Mouse (Mus musculus): ENCODE data around the gene Fam20c.

The Fam20c gene

DNA sequence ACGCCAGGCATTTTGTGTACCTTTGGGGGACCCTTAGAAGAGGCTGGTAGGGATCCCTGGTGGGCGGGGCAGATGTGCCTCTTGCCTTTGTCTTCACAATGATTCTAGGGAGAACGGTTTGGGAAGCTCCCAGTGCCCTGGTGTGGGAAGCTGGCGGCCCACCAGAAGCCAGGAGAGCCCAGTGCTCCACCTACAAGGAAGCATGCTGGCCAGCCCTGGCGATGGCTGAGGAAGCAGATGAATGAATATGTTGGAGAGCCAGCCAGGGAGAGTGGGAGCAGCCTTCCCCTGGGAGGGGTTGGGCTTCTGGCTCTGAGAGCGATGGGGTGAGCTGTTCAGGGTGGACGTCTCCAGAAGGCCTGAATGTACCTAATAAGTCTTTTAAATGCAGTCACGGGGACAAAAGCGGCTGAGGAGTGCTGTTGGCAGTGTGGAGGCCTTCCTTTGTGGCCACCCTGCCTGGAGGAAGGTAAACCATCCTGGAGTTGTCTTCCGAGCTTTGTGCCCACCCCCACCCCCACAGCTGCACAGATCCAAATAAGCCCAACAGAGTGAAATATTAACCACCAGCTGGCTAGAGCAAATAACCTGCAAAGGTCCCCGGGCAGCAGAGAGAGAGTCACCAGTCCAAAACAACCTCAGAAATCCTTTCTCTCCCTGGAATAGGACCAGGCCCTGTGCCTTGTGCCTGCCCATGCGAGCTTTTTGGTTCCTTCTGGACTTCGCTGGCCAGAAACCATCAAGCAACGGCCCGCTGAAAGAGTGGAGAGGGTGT lies 2.2 kb downstream of the Fam20c start:
- no peak for DNase-seq (ENCODE audit: low read depth, low spot score)

DNA sequence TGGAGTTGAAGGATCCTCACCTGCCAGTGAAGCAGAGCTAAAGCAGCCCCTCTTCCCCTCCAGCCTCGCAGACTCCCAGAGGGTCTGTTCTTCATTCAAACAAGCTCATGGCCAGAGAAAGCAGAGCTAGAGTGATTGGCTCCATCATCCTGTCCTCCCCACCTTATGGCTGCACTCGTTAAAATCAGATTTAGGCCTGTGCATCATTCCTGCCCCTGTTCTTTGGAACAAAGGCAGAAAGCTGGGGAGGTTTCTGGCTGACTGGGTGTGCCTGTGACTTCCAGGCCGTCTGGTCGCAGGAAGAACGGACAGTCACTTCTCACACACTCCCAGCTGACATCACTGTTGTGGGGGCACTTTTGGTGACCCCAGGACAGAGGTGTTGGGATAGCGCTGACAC lies 2.8 kb downstream of the Fam20c start:
- no peak for DNase-seq (ENCODE audit: low read depth, low spot score)

DNA sequence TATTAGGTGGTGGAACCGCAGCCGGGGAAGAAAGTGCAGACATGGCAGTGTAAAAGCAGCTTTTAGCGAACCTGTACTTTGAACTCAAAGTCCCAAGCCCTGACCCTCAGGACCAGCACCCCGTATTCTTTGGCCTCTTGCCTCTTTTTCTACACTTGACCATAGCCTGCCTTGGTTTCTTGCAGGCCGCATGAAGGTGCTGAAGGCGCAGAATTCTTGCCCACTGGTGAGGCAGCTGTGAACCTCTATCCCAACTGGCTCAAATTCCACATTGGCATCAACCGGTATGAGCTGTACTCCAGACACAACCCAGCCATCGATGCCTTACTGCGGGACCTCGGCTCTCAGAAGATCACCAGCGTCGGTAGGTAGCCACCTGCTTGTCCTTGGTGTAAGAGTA lies 3.3 kb downstream of the Fam20c start:
- no peak for DNase-seq (ENCODE audit: low read depth, low spot score)

DNA sequence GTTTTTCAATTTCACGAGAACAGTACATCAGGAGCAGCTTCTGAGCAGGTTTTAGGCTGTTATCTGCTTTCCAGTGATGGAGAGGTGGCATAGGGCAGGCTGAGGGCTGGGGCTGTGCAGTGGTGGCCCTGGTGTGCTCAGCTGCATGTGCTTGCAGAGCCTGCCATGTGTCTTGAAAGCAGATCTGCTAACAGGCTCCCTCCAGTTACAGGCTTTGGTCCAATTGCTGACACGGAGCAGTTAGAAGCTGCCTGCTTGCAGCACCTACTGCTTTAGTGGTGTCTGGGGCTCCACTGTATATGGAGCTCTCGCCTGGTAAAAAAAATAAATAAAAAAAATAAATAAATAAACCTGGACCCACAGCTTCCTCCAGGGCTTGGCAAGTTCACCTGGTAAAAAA lies 4.2 kb downstream of the Fam20c start:
- no peak for DNase-seq (ENCODE audit: low read depth, low spot score)

DNA sequence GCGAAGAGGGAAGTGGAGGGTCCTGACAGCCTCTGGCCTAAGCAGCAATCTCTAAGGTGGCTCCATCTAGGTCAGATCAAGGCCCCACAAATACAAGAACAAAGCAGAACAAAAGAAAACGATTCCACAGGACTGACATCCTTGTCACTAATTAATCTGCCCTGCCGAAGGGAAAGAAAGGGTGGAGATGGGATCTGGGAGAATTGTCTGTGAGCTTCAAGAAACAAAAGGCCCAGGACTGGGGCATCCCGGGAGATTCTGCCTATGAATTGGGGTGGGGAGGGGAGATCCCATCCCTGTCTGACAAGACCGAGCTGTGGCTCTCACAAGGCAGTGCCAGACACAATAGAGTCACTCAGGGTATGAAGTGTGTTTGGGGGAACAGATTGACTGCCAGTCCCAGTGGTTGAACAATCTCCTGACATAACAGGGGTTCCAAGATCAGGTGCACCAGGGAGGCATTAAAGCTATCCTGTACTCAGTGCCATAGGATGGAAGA lies 7.6 kb downstream of the Fam20c start:
- no peak for DNase-seq (ENCODE audit: low read depth, low spot score)

DNA sequence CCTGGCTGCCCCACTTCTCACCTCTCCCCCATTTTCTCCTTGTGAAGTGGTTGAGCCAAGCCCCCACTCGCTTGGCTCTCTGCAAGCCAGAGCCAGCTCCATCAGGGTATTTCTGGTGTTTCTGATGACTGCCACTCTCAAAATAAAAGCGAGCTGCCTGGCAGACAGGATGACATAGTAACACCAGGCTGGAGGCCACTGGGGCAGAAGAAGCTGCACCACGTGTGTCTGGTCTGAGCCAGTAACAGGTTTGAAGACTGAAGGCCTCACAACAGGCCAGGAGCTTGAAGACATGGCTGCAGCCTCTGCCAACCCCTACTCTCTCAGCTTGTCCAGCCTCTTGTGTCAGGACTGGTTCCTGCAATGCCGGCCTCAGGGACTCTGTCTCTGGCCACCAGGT lies 8.0 kb downstream of the Fam20c start:
- no peak for DNase-seq (ENCODE audit: low read depth, low spot score)

DNA sequence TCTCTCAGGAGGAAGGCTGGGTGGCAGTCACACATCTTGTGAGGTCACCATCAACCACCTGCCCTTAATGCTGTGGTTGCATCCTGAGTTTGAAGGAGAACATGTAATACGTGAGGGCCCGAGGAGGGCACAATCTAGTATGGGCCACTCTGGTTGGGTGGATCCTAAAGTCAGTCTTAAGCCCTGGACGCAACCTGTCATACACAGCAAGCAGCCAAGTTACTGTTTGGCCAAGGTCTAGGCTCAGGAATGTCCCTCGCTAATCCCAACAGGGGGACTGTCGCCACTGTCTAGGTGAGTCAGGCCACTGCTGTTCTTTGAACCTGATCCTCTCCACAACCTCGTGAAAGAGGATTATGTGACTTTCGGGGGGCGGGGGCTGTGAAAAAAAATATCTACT lies 10.3 kb downstream of the Fam20c start:
- no peak for DNase-seq (ENCODE audit: low read depth, low spot score)

DNA sequence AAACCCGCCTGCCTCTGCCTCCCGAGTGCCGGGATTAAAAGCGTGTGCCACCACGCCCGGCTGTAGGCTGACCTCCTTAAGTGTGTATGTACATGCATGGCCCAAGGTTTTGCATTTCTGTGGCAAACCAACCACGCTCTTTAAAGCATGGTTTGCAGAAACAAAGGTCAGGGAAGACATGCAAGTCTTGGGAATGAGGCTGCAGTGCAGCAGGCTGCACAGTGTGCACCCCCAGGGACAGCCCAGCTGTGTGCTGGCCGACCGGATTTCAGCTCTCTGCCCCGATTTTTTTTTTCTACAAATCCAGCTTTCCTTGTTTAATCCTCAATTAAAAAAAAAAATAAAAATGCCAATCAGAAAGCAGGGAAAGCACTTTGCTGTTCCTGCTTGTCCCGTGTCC lies 13.3 kb downstream of the Fam20c start:
- DNase-seq (ENCODE audit: low read depth, low spot score): no peak

DNA sequence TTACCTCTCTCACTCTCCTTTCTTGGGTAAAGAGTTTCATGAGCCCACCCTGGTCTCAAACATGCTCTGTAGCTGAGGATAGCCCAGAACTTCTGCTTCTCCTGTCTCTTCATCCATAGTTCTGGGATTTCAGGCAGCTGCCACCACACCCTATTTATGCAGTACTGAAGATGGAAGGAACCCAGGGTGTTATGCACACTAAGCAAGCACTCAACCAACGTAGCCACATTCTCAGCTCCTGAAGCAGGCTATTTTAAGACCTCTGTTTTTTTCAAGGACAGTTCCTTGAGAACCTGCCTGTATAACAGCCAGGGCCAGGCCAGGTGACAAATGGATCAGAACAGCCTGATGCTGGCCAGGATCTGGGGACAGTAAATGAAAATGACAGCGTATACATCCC lies 14.4 kb downstream of the Fam20c start:
- DNase-seq (ENCODE audit: low read depth, low spot score): no peak

DNA sequence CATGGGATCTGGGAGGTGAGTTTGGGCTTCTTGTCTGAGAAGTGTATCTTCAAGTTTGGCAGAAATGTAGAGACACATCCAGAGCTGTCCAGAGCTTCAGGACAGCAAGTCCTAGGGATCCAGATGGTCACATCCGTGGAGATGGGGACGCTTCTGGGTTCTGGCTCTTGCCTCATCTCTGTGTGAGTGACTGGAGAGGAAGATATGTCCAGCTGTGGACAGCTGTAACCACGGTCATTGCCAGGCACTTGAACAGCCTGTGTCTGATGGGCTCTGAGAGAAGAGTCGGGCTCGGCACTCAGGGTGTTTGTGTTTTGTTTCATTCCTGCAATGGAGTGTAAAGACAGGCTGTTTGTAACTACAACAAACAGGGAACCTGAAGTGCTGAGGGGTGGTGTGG lies 14.8 kb downstream of the Fam20c start:
- DNase-seq (ENCODE audit: low read depth, low spot score): no peak

DNA sequence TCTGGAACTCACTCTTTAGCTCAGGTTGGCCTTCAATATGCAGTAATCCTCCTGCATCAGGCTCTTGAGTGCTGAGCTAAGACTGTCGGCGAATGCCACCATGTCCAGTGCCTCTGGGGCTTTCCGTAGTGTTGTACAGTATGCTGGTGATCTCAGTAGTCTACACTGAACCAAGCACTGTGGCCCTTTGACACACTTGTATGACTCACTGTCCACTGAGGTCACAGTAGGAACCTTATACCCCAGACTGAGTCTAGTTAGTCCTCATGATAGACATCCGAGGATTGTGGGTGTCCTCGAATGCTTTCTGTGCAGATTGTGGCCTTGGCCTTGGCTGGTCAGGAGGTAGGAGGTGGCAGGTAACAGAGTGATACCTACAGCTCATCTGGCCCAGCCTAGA lies 20.8 kb downstream of the Fam20c start:
- DNase-seq (ENCODE audit: low read depth, low spot score): no peak

DNA sequence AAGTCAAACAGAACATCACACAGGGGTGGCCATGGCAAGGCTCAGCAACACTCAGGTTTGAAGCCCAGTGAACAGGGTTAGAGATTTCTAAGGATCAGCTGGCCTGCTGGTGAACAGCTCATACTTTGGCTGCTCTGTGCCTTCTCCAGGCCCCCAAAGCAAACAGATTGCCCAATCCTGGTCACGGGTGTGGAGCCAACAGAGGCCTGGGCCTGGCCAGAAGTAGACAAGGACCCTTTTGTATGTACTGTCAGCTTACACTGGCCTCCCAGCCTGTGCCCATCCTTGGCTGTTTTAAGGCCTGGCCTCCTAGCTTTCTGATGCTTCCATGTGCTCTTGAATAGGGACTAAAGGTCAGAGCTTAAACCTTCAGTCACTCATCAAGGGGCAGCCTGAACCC lies 22.0 kb downstream of the Fam20c start:
- DNase-seq (ENCODE audit: low read depth, low spot score): no peak

DNA sequence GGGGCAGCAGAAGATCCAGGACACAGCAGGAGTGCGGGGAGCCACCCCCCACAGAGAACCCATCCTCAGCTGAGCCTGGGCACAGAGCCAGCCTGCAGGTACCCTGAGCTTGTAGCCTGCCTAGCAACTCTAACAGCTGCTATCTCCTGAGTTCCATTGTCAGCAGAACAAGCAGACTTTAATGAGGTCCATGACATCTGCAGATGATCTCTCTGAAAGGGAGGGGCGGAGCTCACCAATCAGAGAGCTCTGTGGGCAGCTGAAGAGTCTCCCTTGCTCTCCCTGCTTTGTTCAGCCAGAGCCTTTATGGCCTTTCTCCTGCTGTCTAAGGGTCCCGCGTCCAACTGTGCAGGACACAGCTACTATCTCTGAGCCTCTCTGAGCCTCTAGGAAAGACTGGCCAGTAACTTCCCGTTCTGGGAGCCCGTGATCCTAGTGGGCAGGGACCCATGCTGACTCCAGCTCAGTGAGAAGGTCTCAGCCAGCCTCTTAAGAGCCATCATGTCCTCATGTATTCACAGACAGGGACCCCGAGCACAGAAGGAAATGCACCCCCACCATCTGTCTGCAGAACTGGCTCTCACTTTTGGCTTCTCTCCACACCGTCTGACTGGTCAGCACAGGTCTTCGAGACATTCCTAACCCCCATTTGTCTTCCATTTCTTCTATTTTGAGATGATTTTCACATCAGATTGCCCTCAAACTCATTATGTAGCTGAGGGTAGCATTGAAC lies 24.6 kb downstream of the Fam20c start:
- DNase-seq (ENCODE audit: low read depth, low spot score): no peak

DNA sequence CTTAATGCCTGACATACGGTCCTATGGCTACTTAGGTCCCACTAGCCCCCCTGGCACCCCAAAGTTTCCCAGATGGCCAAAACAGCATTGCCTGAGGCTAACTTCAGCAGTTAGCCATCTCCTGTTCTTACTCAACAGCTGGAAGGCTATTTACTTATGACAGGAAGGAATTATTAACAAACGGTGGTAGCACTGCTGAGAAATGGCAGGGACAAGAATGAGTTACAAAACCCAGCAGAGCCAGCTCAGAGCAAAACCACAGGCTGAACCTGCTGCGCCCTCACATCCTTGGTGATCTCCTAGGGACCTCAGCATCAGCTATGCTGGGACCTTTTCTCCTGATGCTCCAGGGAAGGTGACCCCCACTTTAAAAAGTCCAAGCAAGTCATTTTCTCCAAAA lies 25.3 kb downstream of the Fam20c start:
- no peak for DNase-seq (ENCODE audit: low read depth, low spot score)

DNA sequence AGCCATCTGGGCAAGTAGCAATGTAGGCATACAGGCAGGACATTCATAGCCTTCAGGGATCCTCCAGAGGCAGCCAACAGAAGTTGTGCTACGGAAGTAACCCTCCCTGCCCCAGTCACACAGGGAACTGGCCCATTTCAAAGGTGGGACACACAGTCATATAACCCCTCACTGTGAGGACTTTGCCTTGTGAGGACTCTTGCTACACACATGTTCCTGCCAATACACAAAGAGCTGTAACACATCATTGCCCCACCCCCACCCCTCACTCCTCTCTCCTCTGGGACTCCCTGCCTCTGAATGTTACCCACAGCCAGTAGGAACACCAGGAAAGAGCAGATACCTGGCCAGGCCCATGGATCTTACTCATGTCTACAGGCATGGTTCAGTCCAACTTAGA lies 28.4 kb downstream of the Fam20c start:
- DNase-seq (ENCODE audit: low read depth, low spot score): no peak

DNA sequence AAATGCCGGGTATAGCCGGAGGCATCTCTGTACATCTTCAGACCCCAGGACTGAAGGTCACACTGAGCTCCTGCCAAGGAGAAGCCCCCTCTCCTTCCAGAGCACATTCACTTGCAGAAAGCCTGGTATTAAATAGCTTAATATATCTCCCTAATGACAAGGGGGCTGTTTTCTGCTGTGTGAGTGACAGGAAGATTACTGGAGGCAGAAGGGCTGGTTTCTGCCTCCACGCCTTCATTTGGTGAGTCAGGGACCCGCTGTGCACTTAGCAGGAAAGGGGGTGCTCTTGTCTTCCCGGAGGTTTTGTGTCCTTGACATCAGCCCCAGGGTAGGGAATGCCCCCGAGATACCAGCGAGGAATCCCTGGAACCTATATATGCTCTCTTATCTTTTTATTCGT lies 28.9 kb downstream of the Fam20c start:
- no peak for DNase-seq (ENCODE audit: low read depth, low spot score)

DNA sequence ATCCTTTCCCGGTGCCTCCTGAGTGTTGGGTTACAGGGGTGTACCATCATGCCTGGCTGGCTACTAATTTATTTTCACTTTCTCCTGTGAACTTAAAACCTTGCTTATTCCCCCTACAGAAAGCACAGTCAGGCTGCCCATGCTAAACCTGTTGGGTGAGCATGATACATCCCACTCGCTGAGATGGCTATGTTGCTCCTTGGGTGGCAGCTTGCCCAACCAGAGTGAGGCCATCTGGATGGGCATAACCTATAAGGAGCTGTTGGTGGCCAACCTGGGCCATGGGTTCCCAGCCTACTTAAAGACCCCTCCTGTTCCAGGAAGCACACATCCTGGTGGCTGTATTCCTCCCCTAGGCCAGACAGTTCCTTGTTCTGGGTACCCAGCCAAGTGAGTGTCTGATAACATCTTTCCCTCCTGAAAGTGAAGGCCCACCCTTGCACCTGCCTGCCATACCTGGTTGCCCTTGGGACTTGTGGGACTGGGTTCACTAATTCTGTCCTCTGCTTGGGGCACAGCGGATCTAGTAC lies 31.7 kb downstream of the Fam20c start:
- DNase-seq (ENCODE audit: low read depth, low spot score): no peak

DNA sequence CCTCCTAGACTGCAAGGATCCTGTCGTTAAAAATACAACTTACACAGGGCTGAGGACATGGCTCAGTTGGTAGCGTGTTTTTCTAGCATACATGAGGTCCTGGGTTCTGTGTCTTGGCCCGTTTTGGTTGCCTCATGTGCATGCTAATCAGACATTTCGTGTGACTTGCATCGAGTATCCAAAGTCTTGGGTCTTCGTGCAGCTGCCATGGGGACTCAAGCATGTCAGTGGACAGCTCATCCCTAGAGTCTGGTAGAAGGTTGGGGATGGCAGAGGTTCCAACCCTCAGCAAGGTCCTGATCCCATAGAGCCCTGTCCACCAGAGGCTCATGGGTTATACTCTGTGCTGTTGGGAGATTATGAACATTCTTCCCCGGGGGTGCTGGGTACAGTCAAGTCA lies 33.3 kb downstream of the Fam20c start:
- no peak for DNase-seq (ENCODE audit: low read depth, low spot score)

DNA sequence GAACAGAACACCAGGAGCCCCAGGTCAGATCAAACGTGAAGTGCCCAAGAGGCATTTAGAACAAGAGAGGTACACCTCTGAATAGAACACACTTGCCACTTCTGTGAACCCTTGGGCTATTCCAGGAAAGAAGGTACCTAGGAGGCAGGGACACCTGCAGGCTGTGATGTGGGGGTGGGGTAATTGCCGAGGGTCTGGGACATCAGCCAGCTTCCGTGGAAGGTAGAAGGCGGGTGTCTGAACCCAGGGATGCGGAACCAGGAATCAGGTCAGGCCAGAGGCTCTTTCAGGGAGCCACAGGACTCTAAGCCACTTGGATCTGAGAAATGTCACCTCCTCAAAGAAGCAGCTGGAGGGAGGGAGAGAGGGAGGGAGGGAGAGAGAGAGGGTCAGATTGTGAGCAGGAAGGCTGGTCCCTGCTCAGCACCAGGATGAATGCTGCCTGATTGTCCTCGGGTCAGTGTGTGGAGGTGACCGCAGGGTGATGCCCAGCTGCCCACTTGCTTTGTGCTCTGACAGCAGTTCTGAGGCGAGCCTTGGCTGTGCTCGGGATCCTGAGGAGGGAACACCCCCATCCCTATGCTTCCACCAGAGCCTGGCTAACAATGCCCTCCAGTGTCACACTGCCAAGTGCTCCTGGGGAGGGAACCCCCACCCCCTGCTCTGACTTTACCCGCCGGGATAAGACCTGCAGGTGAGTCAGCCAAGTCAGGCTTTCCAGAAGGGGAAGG lies 34.3 kb downstream of the Fam20c start:
- no peak for DNase-seq (ENCODE audit: low read depth, low spot score)

DNA sequence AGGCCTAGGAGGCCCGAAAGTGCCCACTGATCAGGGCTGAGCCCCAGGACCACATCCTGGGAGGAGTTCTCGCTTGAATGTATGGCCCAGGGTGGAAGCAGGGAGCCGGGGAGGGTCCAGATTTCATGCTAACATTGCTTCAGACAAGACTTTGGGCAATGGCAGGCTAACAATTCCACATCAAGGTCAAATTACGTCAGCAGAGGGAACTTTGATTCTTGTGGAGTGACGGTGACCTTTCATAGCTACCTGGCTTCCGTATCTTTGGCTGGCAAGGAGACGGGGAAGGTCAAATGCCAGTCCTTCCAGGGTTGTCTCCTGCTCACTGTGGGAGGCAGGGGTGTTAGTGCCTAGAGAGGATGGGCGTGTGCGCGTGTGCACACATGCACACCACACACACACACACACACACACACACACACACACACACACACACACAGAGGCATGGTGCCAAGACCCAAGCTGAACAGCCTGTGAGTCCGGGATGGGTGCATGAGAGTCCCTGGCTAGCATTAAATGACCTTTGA lies 36.7 kb downstream of the Fam20c start:
- DNase-seq (ENCODE audit: low read depth, low spot score): no peak

DNA sequence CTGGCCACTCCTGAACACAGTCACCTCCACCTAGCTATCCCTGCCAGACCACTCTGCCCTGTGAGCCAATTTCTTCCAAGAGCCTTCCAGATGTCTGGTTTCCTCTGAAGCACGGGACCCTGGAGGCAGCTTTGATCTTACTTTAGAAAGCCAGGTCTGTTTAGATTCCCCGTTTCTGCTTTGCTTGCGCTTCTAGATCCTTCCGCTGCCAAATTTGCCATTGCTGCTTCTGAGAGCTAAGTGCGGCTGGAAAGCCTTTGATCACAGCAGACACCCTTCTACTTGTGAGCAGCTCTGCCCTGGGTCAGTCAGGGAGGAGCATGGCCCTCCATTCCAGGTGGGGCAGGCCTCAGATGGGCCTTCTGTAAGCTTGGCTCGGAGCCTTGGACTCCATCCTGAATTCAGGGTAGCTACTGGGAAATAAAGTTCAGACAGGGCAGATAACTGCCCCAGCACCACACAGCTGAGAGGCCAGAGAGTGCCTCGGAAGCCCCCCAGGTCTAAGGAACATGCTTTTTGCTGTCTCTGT lies 47.3 kb downstream of the Fam20c start:
- DNase-seq (ENCODE audit: low read depth, low spot score): no peak

DNA sequence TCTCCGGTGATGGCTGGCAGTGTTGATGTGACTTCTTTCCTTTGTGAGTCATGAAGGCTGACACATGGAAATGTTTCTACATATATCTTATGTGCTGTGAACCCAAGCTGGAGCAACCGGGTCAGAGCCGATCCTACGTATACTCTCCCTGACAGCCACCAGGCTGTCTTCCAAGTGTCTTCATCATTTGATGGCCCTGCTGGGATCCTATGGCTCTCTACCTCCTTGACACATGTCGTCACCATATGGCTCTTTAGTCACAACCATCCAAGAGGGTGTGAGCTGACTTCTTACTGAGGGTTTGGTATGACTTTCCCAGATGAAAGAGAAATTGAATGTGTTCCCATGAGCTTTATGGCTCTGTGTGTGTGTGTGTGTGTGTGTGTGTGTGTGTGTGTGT lies 50.0 kb downstream of the Fam20c start:
- no peak for DNase-seq (ENCODE audit: low read depth, low spot score)
